Mouse (Mus musculus) adrenal gland, adult 18-20 months (tissue): ENCODE results near the gene Fndc3c1. TPM values are rescaled to one million over a fixed set of nuclear protein-coding genes. Genes with fewer than 3 reads are reported as not detected.
"Not testable (repeated sequence)": the region's sequence is repeated elsewhere in the genome, so short reads cannot be mapped to it uniquely, and the experiment has no call there.

Experiments used
- DNase-seq, 2 experiments: peaks; one replicate each; pipeline ENCODE4 v3.0.0; 2021 to 2022; ENCODE audit warnings: low spot score in 2 of 2
- long read RNA-seq, 2 experiments: library from polyadenylated mRNA; stranded (forward); transcript quantifications; one replicate each; pipeline ENCODE4 v2.0.0; 2021
- microRNA-seq, 2 experiments: library from miRNA; unstranded; fragments of <30 nt; microRNA quantifications; one replicate each; pipeline ENCODE4 v1.2.0; 2021; ENCODE audit warnings: borderline number of aligned reads in 2 of 2
- total RNA-seq, 2 experiments: library from RNA; stranded (reverse); gene quantifications; 1 replicate in 1 of 2; 2 replicates in 1 of 2; pipeline ENCODE4 v1.2.3; 2021

The Fndc3c1 gene
- under 1 TPM in 1 of 2 experiments, not detected in 1; 0.33 TPM for total RNA-seq
- long read RNA-seq, experiment 1 = 0 reads
- long read RNA-seq, experiment 2 = 0 reads

DNA sequence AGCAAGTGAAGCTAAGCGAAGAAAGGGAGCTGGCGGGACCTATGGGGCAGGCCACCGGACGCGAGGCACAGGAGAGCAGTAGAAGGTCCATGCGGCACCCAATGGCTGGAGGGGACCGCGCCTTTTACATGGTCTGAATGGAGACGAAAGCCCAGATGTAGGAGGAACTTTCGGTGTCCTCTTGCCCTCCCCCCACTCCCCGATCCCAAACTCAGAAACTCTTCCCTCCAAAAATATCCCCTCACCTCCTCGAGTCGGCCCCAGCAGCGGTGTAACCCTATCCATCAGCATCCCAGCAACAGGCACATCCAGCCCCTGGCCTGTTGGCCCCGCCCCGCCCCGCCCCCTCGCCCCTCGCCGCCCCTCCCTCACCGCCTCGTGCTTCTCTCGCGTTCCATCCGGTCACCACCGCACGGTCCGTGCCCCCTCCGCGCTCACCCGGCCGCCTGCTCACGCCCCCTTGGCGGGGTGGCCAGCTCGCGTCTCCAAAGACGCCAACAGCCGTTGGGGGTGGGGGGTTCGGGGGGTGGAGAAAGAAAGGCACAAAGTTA, at the start of gene Fndc3c1:
Gene Fndc3c1 (minus strand): TSS at position 301 of the 551 bp plus-strand sequence.
- DNase-seq = no peak

DNA sequence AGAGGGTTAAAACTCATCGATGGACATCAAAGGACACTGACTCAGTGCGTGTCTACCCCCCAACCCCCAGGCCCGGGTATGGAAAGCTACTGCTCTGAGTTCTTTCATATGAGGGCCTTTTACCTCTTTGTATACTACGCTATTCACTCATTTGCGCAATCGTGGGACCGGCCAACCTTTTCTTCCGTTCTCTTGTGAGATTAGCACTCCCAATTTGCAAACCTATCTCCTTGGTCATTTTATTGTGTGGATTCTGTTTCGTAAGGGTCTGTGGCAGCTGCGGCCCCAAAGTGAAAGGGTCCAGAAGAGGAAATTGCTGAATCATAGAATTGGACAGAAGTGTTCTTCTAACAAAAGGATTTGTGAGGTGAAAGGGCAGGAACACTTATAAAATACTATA, 1.2 kb upstream of the Fndc3c1 start:
- DNase-seq = no peak

DNA sequence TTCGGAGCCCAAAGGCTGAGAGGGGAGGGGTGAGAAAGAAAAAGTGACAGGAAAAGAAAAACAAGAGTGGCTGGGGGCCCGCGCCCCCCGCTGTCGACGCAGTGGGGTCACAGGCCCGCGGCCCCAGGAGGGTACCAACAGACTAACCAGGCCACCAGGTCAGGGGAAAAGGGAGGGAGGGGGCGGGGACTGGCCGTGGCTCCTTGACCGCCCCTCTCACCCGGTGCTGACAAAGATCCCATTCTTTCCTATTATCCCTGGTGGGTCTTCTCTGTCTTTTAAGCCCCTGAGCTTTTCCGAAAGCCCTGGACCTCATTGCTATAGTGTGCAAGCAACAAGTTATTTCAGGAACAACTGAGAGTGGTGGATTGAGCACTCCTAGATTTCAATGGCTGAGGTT, 470 bp upstream of the Fndc3c1 start:
- no peak for DNase-seq

DNA sequence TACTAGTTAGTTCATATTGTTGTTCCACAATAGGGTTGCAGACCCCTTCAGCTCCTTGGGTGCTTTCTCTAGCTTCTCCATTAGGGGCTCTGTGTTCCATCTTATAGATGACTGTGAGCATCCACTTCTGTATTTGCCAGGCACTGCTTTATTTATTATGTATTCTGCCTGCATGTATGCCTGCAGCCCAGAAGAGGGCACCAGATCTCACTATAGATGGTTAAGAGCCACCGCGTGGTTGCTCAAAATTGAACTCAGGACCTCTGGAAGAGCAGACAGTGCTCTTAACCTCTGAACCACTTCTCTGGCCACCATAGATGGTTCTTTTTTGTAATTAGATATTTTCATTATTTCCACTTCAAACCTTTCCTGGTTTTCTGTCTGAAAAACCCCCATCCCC, 5.3 kb downstream of the Fndc3c1 start:
- DNase-seq = not testable (repeated sequence)

DNA sequence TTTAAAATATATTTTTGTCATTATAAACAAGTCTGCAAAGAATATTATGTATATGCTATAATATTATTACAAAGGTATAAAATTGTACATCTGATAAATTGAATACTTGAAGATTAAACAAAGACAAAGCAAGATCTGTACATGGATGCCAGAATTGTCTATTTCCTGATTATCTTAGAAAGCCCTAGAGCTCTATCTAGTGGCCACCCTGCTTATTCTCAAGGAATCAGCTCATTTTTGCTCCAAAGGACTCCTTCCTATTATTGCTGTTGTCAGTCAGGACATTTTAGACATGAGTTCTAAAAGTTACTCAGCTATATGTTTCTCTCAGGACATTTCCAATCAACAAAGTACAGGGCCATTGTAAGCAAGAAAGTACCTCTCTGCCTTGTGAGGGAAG, 99.9 kb downstream of the Fndc3c1 start:
- DNase-seq = no peak

DNA sequence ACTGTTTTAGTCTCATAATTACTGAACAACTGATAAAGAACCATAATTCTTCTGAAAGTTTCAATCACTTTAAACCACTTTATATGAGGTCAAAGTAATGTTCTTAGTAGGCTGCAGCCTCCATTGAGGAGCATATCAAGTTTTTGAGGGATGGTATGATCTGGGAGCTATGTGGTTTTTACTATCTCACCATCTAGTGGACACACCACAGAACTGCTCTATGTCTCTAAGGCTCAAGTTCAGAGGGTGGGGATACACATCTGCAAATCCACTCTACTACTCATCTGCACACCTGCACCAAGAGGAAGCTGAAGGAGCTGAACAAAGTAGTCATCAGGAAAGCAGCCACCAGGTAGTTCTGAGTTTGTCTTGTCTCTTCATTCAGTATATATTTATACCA, 104.6 kb downstream of the Fndc3c1 start:
- DNase-seq = no peak

Small RNA genes within 50 kb of the gene (microRNA-seq; reads per million reads assigned to microRNA genes)
- gene Gm27428 = 0 reads per million in 2 experiments

Other genes starting within 250 kb of the Fndc3c1 start
- under 1 TPM in 1 of 2 experiments, not detected in 1; 0.10 TPM for gene Fnd3c2, start 230.0 kb downstream of the Fndc3c1 start, total RNA-seq
- not detected for gene Gm5127, start 97.8 kb upstream of the Fndc3c1 start, total RNA-seq
- under 1 TPM; 0.61 to 0.73 TPM for gene Cysltr1, start 118.3 kb upstream of the Fndc3c1 start, total RNA-seq